Mouse (Mus musculus) liver, postnatal 0 days (tissue): Measurements from ENCODE around the gene Tlr11.

Source experiments
- CTCF ChIP-seq: sonication (generic); IDR thresholded peaks from 2 replicates; pipeline ENCODE4 v1.5.1; 2016; ENCODE audit warnings: antibody characterized with exemption, low read depth
- EP300 ChIP-seq: IDR thresholded peaks from 2 replicates; pipeline ENCODE4 v1.6.1; 2016; ENCODE audit warnings: antibody characterized with exemption, low read depth, mild to moderate bottlenecking

GRCm38 (mm10) chr14:50363561-50363960, 5.8 kb downstream of the Tlr11 start:
- TF ChIP-seq CTCF (no peak), EP300 (peak; percentile 36; the same call in 1 of the 2 replicates)
